Mouse (Mus musculus): Measurements from ENCODE around the gene Vps18. TPM values are rescaled to one million over a fixed set of nuclear protein-coding genes. Genes with fewer than 3 reads are reported as not detected.

Vps18 gene
- total RNA-seq, 2 experiments from 2014 or later = 9.7 to 9.9 TPM

Other genes starting within 250 kb of the Vps18 start
- gene Knl1, start 241.6 kb upstream of the Vps18 start, total RNA-seq (2021) = 1 to 10 TPM; 4.9 to 7.7 TPM
- gene Rad51, start 175.9 kb upstream of the Vps18 start, total RNA-seq (2021) = 1 to 10 TPM; 3.7 to 4.0 TPM
- 1 to 10 TPM; 6.8 to 8.9 TPM for gene Rmdn3, start 131.7 kb upstream of the Vps18 start, total RNA-seq (2021)
- gene Gchfr, start 121.0 kb upstream of the Vps18 start, total RNA-seq (2021) = under 1 TPM in 1 of 2 experiments, not detected in 1; 0.72 TPM
- under 1 TPM in 1 of 2 experiments, not detected in 1; 0.16 TPM for gene Gm14137, start 114.2 kb upstream of the Vps18 start, total RNA-seq (2021)
- 10 to 100 TPM; 13.6 to 21.8 TPM for gene Zfyve19, start 80.1 kb upstream of the Vps18 start, total RNA-seq (2021)
- 10 to 100 TPM; 11.8 to 11.9 TPM for gene Dnajc17, start 79.9 kb upstream of the Vps18 start, total RNA-seq (2021)
- not detected for gene Ppp1r14d, start 58.8 kb upstream of the Vps18 start, total RNA-seq (2021)
- gene Spint1, start 51.4 kb upstream of the Vps18 start, total RNA-seq (2021) = under 1 TPM; 0.18 to 0.49 TPM
- gene Rhov, start 17.5 kb upstream of the Vps18 start, total RNA-seq (2021) = not detected
- gene Dll4, start 37.0 kb downstream of the Vps18 start, total RNA-seq (2021) = 10 to 100 TPM; 12.6 to 12.9 TPM
- 10 to 100 TPM in 1 of 2 experiments, 1 to 10 TPM in 1; 7.0 to 18.8 TPM for gene Chac1, start 62.5 kb downstream of the Vps18 start, total RNA-seq (2021)
- 10 to 100 TPM; 12.6 to 16.5 TPM for gene Ino80, start 188.9 kb downstream of the Vps18 start, total RNA-seq (2021)

All from gastrocnemius, postnatal 10 days (tissue).